Mouse (Mus musculus) kidney, postnatal 10 days (tissue): ENCODE results near the gene Tab2.
"Not testable (repeated sequence)": the region's sequence is repeated elsewhere in the genome, so short reads cannot be mapped to it uniquely, and the experiment has no call there.

Experiments used
- DNase-seq: peaks from one replicate; pipeline ENCODE4 v3.0.0; 2021; ENCODE audit warnings: mixed read lengths

Gene Tab2

GRCm38 (mm10) chr10:7888256-7888868 lies 67.7 kb downstream of the Tab2 start:
- DNase-seq, result peak; percentile 51

- DNase-seq, result peak; percentile 86
Measured at GRCm38 (mm10) chr10:7883524-7883923, 72.5 kb downstream of the Tab2 start.

DNA sequence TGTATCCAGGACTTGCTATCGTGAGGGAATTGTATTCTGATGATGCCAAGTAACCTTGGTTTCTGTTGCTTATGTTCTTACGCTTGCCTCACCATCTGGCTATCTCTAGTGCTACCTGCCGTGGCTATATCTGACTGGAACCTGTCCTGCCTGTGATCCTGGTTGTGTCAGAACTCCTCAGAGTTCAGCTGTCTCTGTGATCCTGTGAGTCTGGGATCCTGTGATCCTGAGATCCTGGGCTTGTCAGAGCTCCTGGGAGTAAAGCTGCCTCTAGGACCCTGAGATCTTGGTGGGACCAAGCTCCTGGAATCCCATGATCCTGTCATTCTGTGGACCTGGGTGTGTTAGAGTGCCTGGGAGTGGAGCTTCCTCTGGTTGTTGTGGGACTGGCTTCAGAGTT lies 74.1 kb downstream of the Tab2 start:
- no peak for DNase-seq

DNA sequence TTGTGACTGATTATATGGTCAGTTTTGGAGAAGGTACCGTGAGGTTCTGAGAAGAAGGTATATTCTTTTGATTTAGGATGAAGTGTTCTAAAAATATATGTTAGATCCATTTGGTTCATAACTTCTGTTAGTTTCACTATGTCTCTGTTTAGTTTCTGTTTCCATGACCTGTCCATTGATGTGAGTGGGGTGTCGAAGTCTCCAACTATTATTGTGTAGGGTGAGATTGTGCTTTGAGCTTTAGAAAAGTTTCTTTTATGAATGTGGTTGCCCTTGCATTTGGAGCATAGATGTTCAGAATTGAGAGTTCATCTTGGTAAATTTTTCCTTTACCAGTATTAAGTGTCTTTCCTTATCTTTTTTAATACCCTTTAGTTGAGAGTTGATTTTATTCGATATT lies 75.7 kb downstream of the Tab2 start:
- not testable (repeated sequence) for DNase-seq

GRCm38 (mm10) chr10:7874194-7874593 lies 81.8 kb downstream of the Tab2 start:
- no peak for DNase-seq

- no peak for DNase-seq
Measured at GRCm38 (mm10) chr10:7871381-7872020, 84.5 kb downstream of the Tab2 start.

GRCm38 (mm10) chr10:7870571-7871315 lies 85.3 kb downstream of the Tab2 start:
- peak; percentile 37 for DNase-seq

- no peak for DNase-seq
Measured at GRCm38 (mm10) chr10:7869746-7870145, 86.3 kb downstream of the Tab2 start.

- no peak for DNase-seq
Measured at GRCm38 (mm10) chr10:7867666-7868030, 88.4 kb downstream of the Tab2 start.

- peak; percentile 60 for DNase-seq
Measured at GRCm38 (mm10) chr10:7866762-7867665, 89.0 kb downstream of the Tab2 start.

GRCm38 (mm10) chr10:7864806-7865205 lies 91.2 kb downstream of the Tab2 start:
- no peak for DNase-seq

GRCm38 (mm10) chr10:7864184-7864583 lies 91.8 kb downstream of the Tab2 start:
- no peak for DNase-seq

GRCm38 (mm10) chr10:7863411-7863810 lies 92.6 kb downstream of the Tab2 start:
- DNase-seq, result no peak

DNA sequence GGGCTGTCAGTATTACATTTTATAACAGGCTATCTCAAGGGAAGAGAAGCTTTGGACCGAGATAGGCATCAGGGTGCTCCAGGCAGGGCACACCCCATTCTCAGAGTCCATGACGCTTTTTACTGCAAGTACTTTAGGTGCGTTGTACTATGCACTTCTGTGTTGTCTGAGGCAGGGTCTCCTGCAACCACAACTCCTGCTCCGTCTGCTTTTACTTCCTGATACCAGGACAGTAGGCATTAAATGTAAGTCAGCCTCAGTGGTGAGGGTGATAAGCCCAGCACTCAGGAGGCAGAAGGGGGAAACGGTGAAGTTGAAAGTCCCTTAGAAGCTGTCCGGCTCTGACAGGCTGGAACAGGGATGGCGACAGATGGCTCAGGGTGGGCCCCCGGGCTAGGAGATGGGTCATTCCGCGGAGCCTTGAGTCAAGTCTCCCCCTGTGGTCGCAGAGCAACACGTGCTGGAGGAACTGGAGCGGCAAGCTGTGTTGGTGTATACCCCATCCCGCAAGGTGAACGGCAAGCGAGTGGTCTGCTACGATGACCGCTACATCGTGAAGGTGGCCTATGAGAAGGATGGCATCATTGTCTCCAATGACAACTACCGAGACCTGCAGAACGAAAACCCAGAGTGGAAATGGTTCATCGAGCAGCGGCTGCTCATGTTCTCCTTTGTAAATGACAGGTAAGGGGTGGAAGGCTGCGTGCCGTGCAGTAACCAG lies 93.9 kb downstream of the Tab2 start:
- DNase-seq, result no peak

- DNase-seq, result no peak
Measured at GRCm38 (mm10) chr10:7861259-7861936, 94.6 kb downstream of the Tab2 start.

DNA sequence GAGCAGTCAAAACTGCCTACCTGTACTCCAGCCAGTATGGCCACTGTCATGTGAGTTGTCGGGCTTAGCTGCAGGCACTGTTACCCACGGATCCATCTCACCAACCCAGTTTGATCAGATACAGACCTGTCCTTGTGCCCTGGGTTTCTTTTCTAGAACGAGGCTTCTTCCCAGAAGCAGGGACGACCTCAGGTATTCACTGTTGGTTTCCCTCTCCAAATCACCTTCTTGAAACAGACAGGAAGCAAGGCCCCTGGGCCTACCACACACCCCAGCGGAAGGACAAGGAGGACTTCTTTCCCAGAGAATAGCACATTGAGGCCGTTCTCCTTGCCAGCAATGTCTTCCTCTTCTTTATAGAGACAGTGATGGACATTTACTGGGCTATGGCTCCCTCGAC lies 95.5 kb downstream of the Tab2 start:
- no peak for DNase-seq
